Mouse (Mus musculus) CH12F3 (cell line): ENCODE measurements around the gene 1700025C18Rik.

ENCODE experiments used
- in situ Hi-C: fragments of 300-500 bp; cut with MboI; formaldehyde crosslinking; loops from 2 replicates; pipeline ENCODE4 v1.14.3; 2020; ENCODE audit warnings: low sequenced_read_pairs

The 1700025C18Rik gene

DNA sequence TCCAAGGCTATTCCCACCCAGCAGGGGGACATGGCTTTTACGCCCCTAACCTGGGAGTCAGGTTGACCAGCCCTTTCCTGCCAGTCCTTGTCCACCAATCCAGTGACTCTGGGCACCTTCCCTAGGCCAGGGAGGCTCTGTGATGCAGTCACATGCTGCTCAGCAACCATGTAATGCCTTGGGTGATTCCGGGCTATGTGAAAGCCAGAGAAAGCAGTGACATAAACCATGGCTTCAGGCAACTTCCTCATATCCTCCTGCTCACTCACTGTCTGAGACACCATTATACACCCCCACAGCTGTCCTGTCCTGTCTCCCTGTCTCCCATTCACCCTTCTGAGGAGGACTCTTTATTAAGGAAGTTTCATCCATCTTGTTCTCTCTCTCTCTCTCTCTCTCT lies at the start of gene 1700025C18Rik:
Gene 1700025C18Rik, minus strand, starts transcription at position 101 of the 400 bp plus-strand sequence.
- in situ Hi-C loops, result no loop called here

DNA sequence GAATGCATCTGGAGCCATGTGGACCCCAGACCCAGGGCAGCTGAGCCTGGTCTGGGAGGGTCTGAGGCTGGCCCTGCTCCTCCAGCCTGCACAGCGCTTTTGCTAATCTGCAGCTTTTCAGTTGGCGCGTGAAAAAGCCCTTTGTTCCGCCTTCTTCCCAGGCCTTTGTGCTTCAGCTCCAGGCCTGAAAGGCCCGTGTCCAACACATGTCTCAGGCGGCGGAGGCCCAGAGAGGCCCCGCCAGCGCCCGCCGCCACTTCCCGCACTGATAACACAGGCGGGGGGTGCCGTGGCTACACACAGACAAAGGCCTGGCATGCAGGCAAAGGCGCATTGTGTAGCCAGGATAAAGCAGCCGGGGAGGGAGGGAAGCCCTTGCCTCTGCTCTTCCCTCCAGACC lies 45.5 kb upstream of the 1700025C18Rik start:
- in situ Hi-C loops, result no loop called here

DNA sequence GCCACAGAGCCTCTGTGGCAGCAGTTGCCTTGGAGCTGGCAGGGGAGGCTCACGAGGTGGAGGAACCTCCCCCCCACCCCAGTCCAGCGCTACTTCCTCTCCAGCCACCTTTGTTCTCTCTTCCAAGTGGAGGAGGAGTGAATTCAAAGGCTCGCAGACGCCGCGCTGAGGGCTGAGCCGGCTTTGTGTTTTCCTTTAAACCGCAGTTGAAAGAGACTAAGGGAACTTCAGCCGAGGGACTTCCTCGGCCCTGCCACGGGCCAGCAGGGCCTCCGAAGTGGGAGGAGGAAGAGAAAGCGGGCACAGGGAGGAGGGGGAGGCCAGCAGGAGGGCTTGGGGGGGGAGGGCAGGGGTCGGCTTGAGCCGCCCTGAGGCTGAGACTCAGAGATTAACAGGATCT lies 43.0 kb upstream of the 1700025C18Rik start:
- in situ Hi-C loops, result no loop called here

DNA sequence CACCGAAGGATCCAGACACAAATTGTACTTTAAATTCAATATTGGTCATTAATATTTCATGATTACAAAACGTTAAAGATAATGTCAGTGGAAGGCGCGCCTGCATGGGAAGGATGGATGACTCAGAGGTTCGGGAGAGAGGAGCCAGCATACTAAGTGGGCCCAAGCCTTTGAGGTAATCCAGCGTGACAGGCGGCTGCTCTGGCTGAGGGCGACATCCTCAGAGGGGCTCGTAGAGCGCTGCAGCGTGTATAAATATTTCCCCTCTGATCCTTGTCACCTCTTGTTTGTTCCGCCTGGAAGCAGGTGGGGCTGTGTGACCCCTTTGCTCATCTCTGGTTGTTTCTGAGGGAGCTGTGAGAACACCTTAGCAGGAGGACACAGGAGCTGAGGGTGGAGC lies 40.9 kb upstream of the 1700025C18Rik start:
- in situ Hi-C loops, result no loop called here

DNA sequence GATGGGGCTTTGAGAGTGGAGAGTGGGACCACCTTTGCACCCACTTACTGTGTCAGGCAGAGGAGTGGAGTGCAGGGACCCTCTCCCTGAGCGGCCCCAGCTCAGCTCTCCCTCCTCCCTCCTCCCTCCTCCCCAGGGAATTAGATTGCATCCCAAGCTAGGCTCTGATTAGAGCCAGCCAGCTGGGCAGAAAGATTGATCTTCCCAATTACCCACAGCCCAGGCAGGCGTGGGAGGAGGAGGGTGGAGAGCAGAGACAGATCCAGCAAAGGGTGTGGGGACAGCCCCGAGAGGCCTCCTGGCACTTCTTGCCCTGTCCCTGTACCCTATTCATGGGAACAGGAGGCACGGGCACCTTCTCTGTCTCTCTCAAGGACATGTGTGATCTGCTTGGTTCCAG lies 38.6 kb upstream of the 1700025C18Rik start:
- in situ Hi-C loops, result no loop called here

DNA sequence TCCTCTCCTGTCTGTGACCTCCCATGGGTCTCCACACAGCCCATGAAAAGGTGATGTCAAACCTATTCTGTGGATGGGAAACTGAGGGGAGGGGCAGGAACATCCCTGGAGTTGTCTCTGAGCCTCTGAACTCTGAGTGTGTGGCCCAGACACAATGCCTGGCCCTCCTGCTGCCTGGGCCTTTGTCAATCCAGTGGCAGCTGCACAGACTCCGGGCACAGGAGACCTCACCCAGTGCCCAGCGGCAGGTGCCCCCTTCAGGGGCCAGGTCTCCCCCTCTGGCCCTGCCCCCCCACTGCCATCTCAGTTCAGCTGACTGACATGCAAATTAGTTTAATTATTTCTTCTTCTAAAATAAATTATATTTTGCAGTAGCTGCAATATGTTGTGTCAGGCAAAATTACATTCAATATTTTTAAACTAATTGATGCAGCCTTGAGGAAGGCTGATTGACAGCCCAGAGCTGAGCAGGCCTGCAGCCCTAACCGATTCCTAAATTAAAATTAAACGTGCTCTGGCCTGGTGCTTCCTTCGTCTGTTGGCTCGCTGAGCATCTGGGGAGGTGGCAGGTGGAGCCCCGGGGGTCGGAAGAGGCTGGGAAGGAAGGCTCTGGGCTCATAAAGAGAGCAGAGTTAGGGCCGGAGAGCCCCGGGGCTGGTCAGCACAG lies 36.5 kb upstream of the 1700025C18Rik start:
- in situ Hi-C loops, result no loop called here

DNA sequence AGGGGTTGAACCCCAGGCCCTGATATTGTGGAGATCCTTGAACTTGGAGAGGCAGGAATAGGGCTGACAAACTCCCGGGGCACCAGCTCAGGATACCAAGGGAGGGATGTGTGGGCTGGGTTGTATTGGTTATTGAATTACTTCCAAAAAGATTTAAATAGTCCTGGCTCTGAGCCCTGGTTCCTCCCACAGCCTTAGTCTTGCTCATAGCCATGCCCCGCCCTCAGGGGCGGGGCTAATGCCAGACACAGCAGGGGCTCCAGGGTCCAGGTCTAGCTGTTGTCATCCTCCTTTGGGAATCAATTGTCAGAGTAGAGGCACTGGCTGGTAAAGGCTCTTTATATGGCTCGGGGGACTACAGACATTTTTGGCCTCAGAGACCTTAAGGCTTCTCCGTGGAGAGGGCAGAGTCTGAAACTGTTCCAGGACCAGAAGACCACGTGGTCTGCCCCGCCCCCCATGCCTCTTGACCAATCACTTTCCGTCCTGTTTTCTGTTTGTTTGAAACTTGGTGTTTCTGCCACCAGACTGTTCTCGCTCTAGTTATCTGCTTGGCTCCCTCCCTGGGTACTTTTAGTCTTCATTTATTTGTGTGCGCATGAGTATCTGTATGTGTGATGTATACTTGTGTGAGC lies 30.8 kb upstream of the 1700025C18Rik start:
- in situ Hi-C loops, result no loop called here

DNA sequence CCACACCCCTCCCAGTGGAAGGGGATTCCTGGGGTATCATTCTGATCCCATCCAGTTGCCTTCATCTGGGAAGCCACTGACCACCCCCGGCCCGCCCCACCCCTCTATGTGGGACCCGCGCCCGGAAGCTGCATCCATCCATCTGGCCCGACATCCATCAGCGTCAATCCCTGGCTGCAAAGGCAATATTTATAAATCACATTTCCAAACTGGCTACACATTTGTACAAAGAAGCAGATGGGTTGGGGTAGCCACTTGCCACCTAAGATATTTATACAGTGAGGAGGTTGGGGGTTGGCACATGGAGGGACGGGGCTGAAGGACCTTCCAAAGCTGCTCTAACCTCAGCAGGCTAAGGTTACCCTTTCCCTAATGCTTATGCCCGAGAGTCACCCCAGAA lies 30.2 kb upstream of the 1700025C18Rik start:
- in situ Hi-C loops, result no loop called here

DNA sequence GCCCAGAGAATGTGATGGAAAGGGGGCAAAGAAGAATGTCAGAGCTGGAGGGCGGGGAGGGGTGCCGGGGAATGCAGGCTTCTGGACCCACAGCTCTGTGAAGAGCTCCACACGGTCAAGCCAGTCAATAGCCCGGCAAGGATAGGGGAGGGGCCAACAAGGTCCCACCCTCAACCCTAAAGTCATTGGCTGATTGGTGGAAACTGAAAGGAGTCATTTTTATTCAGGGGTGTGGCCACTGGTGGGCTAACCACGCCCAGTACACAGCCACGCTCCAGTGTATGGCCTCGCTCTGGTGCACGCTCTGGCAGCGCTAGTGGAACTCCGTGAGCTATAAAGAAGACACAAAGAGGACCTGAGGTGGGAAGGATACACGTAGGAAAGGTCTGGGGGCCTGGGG lies 23.2 kb upstream of the 1700025C18Rik start:
- in situ Hi-C loops, result no loop called here

DNA sequence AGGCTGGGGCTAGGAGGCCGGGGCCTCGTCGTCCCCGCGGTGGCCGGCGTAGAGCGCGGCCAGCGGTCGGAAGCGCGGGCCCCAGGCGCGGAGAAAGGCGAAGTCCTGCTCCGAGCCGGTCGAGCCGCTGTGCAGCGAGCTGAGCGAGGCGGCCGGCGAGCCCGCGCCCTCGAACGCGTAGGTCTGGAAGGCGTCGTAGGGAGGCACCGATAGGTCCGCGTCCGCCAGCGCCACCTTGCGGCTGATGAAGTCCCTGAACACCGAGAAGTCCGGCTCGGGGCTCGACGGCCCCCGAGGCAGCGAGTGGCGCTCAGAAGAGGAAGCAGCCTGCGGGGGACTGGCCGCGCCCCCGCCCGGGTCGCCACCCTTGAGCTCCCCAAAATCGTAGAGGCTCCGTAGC lies 21.6 kb upstream of the 1700025C18Rik start:
- in situ Hi-C loops, result no loop called here

DNA sequence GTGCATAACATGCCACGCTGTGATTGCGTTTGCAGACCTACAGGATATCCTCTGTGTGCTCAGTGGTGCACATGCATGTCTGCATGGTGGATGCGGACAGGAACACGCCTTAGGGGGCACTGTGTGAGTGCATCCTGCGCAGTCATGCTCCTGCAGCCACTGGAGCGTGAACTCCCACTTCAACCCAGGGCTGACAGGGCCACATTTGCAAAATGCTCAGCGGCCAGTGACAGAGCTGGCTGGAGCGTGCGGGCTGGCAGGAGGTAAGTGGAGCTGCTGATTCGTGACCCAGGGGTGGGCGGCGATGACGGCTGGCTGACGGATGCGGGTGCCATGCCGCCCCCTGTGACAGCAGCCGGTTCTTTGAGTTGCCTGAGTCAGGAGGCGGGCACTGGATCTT lies 16.0 kb upstream of the 1700025C18Rik start:
- in situ Hi-C loops, result no loop called here

DNA sequence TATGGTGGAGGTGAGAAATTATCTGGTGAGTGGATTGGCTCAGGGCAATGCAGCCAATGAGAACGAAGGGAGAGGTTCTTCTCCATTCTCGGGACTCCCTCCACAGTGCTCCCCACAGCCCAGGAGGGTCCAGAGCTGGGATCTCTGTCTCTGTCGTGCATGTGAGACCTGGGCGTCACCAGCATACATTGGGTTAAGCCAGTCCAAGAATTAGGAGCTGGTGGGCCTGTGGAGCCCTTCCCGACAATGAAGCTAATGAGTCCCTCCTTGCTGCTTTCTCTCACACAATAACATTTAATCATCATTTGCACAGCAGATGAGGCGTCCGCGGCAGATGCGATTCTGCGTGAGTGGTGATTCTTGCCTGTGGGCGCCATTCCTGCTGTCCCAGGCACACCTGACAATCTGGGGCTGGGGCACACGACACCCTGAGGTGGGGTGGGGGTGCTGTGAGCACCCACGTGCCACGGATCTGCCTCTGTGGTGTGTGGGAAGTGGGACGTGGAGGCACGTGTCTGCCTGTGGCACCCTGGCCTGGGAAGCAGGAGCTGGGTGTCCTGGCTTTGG lies 15.0 kb upstream of the 1700025C18Rik start:
- in situ Hi-C loops, result no loop called here

DNA sequence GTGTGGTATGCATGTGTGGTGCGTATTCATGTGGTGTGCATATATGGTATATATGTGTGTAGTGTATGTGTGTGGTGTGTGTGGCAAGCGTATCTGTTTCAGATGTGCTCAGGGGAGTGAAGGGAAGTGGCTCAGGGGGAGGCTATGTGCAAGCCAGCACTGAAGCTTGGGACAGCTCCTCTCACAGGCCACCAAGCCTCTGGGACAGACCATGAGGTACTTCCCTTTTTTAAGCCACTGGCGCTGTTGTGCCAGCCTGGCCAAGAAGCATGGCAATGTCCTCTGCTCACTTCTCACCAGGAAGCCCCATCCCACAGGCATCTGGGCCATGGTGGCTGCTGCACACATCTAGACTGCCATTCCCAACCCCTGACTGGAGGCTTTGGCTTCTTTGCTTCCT lies 12.4 kb upstream of the 1700025C18Rik start:
- in situ Hi-C loops, result no loop called here

DNA sequence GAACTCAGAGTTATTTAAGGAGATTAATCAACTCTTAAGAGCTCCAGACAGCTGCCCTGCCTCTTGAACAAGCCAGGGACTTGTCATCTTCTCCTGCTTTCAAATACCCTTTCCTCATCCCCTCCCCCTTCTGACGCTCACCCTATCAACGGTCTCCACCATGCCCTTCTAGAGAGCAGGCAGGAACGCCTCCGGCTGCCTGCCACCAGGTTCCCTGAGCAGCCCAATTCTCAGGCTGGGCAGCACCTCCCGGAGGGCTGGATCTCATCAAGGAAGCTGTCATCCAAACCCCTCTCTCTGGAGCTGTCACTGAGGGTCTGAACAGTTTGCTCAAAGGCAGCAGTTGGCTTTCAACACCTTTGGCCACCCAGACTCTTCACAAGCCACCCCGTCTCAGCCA lies 10.2 kb upstream of the 1700025C18Rik start:
- in situ Hi-C loops, result no loop called here

DNA sequence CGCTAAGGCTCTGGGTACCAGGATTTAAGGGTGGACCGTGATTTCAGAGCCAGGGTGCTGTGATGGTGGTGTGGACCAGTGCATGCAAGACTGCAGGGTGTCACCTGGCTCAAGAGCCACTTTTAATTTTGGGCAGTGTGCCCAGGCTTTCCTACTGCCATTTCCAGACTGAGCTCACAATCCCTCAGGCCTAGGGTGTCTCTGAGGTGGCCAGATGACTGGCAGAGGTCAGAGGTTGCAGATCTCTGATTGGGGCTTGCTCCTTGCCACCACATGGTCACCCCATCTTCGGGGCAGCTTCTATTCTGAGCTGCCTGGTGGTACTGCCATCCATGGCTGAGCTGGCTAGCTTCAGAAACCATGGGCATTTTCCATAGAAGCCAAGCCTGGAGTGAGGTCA lies 8.3 kb upstream of the 1700025C18Rik start:
- in situ Hi-C loops, result no loop called here

DNA sequence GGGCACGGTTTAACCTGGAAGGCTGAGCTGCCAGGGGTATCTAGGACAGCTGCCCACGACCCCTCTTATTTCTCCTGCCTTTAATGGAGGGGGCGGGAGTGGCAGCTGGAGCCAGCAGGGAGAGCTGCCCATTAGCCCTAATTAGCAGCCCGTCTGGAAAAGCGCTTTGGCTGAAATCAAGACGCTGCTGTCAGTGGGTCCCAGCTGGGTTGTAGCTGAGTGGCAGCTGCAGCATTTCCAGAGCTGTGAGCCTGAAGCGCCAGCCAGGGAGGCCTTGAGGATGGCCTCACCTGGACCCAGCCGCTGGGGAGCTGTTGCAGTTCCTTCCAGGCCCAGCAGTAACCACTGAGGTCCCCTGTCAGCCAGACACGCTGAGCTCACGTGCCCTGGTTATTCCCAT lies 5.8 kb upstream of the 1700025C18Rik start:
- in situ Hi-C loops, result no loop called here

DNA sequence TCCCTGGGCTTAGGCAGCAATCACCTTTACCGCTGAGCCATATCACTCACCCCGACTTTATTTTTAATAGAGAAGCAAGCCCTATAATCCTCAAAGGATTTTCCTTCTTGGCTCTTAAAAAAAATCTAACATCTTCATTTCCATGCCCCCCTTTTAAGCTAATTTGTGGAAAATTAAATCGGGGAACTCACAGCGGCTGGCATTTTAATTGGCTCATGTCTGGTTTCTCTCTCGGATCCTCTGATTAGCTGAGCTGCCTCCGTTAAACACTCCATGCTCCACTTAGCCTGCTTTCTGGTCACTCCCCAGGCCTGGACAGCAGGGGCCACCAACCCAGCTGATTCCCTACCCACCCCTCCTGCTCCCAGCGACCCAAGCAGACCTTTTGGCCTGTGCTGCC lies 1.8 kb upstream of the 1700025C18Rik start:
- in situ Hi-C loops, result no loop called here

DNA sequence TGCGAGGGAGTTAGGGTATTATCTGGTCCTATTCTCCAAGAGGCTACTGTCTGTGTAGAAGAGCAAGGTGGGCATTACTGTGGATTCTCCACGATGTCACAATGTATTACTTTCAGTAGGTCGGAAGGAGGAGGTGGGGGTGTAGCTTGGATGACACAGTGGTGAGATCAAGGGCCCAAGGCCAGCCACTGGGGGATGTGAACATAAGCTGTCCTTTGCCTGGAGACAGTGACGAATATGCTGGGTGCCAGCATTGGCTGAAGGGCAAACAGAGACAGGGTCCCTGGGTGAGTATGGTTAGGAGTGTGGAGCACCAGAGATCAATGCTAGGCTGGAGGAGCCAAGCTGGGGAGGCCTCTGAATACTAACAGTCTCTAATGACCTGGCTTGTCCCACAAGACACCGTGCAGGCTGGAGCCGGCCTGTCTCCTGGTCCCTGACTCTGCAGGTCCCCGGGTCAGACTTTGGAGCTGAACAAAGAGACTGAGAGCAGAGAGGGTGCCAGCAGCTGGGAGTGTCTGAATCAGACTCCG lies 949 bp upstream of the 1700025C18Rik start:
- in situ Hi-C loops, result no loop called here

DNA sequence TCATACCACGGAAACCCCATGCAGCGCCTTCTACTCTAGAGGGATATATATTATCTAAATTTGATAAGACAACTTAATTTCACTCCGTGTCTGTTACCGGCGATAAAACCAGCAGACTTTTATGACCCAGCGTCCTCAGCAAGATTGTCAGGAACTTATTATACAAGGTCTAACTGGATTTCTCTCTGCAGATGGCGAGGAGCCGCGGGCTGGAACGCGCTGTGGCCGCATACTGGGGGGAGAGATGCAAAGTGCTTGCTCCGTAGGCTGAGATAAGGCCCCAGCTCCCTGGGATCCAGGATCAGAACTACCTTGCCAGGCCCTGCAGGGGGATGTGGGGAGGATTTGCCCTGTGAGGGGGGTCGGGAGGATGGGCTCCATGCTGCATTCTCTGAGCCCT lies 1.1 kb downstream of the 1700025C18Rik start:
- in situ Hi-C loops, result no loop called here

DNA sequence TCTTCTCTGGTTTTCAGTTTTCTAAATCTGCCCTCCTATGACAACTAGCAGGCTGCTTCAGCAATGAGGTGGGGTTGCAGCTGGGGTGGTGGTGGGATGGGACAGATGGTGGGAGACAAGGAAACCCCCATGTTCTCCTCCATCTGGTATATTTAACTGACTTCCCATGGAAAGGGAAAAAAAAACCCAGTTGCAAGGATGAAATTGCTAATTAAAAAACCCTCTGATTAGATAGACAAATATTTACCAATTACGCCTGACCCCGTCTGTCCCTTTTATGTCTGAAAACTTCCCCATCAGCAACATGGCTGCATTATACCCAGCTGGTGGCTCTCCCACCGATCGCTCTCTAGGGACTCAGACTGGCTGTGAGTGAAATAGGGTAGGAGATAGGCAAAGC lies 3.9 kb downstream of the 1700025C18Rik start:
- in situ Hi-C loops, result no loop called here

DNA sequence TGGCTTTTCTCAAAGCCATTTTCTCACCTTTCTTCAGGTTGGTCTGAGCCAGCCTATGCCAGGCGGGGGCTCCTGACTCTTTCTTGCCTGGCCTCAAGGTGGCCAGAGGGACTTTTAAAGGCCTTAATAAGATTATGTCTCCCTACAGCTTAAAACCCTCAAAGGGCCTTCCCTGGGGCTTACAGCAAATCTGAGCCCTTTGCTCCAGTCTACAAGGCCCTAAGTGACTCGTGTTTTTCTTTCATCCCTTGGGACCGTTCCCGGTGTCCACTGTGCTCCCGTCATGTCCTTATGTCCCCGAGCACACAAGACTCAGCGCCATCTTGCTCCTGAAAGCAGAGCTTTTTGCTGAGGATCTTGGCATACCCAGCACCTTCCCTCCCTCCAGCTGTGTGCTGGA lies 9.3 kb downstream of the 1700025C18Rik start:
- in situ Hi-C loops, result no loop called here

DNA sequence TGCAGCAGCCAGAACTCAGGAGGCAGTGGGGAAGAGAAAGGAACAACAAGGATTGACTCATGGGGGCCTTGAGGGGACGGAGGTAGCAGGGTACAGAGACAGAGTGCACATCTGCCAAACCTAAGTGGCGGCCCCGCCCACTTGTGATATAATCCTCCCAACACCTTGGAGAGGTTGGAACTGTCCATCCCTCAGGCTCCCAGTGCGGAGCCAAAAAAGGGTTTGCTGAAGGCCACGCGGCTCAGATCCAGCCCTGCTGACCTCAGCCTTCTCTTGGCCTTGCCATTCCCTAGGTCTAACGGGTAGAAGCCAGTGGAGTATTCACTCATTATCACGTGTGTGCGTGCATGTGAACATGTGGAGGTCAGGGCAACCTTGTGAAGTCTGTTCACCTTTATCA lies 9.9 kb downstream of the 1700025C18Rik start:
- in situ Hi-C loops, result no loop called here
